13 mouse cellular contexts compared by ENCODE assay signal in the genomic region with DNA sequence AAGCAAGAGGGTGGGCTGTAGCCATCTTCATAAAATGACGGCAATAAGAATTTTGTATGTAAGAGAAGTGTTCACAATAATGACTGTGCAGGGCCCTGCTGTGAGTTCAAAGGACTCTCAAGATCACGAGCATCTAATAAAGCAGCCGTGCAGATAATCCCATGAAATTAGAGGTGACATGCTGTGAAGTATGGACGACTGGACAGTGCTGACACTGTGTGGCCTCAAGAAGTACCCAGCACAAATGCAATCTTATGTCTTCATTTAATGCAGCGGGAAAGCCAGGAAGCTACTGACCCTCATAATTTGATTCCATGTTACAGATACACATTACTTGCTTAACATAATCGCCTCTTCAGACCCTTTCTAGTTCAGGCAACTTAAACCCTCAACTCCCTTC.
"Had no signal": no experiment of that assay in that cellular context is flagged by ENCODE, and none has a peak within 500 bp of the region (broad histone marks: within the 10 kb centered on the region; RNA-seq: fewer than 3 reads in every experiment).

No protein-coding gene starts in this region.

- H3K27ac ChIP-seq: kidney, embryonic 15.5 days; liver, embryonic 13.5 days; lung, embryonic 15.5 days; macrophage; neural tube, embryonic 13.5 days; stomach, postnatal 0 days had no signal

- H3K4me2 ChIP-seq: kidney, embryonic 15.5 days; liver, embryonic 13.5 days; lung, embryonic 15.5 days; neural tube, embryonic 13.5 days had no signal

- H3K4me3 ChIP-seq: kidney, embryonic 15.5 days; liver, embryonic 13.5 days; lung, embryonic 15.5 days; megakaryocyte, embryonic 14.5 days; neural tube, embryonic 13.5 days had no signal

- H3K9me3 ChIP-seq: kidney, embryonic 15.5 days; liver, embryonic 13.5 days; lung, embryonic 15.5 days; megakaryocyte, embryonic 14.5 days had no signal

- H3K27me3 ChIP-seq: kidney, embryonic 15.5 days; liver, embryonic 13.5 days; lung, embryonic 15.5 days; neural tube, embryonic 13.5 days had no signal

- DNase-seq: kidney, adult 2 months; kidney, postnatal 14 days; left cerebral cortex, postnatal 4 days; liver; liver, embryonic 13.5 days; liver, postnatal 0 days; lung, postnatal 14 days had no signal

- H3K36me3 ChIP-seq: kidney, embryonic 15.5 days; liver, embryonic 13.5 days; lung, embryonic 15.5 days; neural tube, embryonic 13.5 days had no signal

- ATAC-seq: liver, postnatal 0 days had no signal

- H3K4me1 ChIP-seq: liver, embryonic 13.5 days; lung, embryonic 15.5 days had no signal

- H3K9ac ChIP-seq: kidney, embryonic 15.5 days; liver, embryonic 13.5 days; liver, postnatal 0 days; lung, embryonic 15.5 days; neural tube, embryonic 13.5 days had no signal
